Comparison of ENCODE assay signal across 17 mouse cellular contexts in genomic region chr4:148408256-148408975, GRCm38 (mm10).
"Had no signal": no experiment of that assay in that cellular context is flagged by ENCODE, and none has a peak within 500 bp of the region (broad histone marks: within the 10 kb centered on the region; RNA-seq: fewer than 3 reads in every experiment).

No protein-coding gene starts in this region.

- H3K4me2 ChIP-seq: liver, embryonic 13.5 days; midbrain, embryonic 12.5 days; neural tube, embryonic 12.5 days; neural tube, embryonic 15.5 days; stomach, embryonic 15.5 days had no signal

- H3K27ac ChIP-seq: liver, embryonic 13.5 days; midbrain, embryonic 12.5 days; neural tube, embryonic 12.5 days; neural tube, embryonic 15.5 days; stomach, embryonic 15.5 days had no signal

- H3K4me1 ChIP-seq: liver, embryonic 13.5 days had no signal

- H3K36me3 ChIP-seq: liver, embryonic 13.5 days; midbrain, embryonic 12.5 days; neural tube, embryonic 12.5 days; neural tube, embryonic 15.5 days; stomach, embryonic 15.5 days had no signal

- H3K9me3 ChIP-seq: liver, embryonic 13.5 days; midbrain, embryonic 12.5 days; neural tube, embryonic 12.5 days; neural tube, embryonic 15.5 days; stomach, embryonic 15.5 days had no signal

- H3K9ac ChIP-seq: liver, embryonic 13.5 days; midbrain, embryonic 12.5 days; neural tube, embryonic 12.5 days; neural tube, embryonic 15.5 days; stomach, embryonic 15.5 days had no signal

- DNase-seq: kidney, adult 18-20 months; kidney, adult 9 months; kidney, postnatal 14 days; kidney, postnatal 4 days; liver, embryonic 13.5 days; lung, adult 2 months; lung, postnatal 14 days; lung, postnatal 4 days; right cerebral cortex, adult 18-20 months; right cerebral cortex, postnatal 14 days; right cerebral cortex, postnatal 4 days; spleen, adult 18-20 months; thymus, postnatal 4 days had no signal

- H3K4me3 ChIP-seq: liver, embryonic 13.5 days; midbrain, embryonic 12.5 days; neural tube, embryonic 12.5 days; neural tube, embryonic 15.5 days; stomach, embryonic 15.5 days had no signal

- H3K27me3 ChIP-seq: neural tube, embryonic 15.5 days had no signal
